Mouse (Mus musculus) heart, postnatal 0 days (tissue): ENCODE results near the gene Plxna3.

ENCODE experiments used
- CTCF ChIP-seq: IDR thresholded peaks from 2 replicates; pipeline ENCODE4 v1.5.1; 2016; ENCODE audit warnings: antibody characterized with exemption, control low read depth, low read depth
- EP300 ChIP-seq: IDR thresholded peaks from 2 replicates; pipeline ENCODE4 v1.6.1; 2016; ENCODE audit warnings: antibody characterized with exemption, low read depth

DNA sequence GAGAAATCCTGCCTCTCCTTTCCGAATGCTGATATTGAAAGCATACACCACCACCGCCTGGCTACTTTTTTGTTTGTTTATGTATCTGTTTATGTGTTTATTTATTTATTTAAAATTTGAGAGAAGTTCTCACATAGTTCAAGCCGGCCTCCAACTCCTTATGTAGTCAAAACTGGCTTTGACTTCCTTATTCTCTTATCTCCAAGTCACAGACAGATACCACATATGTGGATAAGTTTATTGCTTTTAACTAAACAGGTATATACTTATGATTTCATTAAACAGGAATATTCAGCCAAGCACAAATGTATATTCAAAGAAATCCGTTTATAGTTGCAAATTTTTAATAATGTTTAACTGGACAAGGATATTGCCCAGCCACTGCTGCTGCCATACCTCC lies 35.4 kb upstream of the Plxna3 start:
- TF ChIP-seq CTCF (no peak), EP300 (no peak)
